Mouse (Mus musculus) stomach, embryonic 14.5 days (tissue): ENCODE data around the gene Tmprss9. TPM values are rescaled to one million over a fixed set of nuclear protein-coding genes. Genes with fewer than 3 reads are reported as not detected.

Experiments used
- ATAC-seq: fragments of 200-750 bp; cut with Nextera tagmentation; 2 replicates; pipeline ENCODE4 v1.8.0; 2017; ENCODE audit warnings: low read depth, moderate TSS enrichment; ENCODE audit not compliant: insufficient number of reproducible peaks, insufficient read depth, low FRiP score
- H3K27ac ChIP-seq: fragments of 300-500 bp; sonication (generic); 2 replicates; pipeline ENCODE4 v1.5.1; 2014; ENCODE audit warnings: mild to moderate bottlenecking, low read length, moderate library complexity, mixed read lengths
- H3K27me3 ChIP-seq: fragments of 300-500 bp; sonication (generic); 2 replicates; pipeline ENCODE4 v1.6.1; 2014; ENCODE audit warnings: low read length, control low read depth, mixed read lengths; ENCODE audit not compliant: control insufficient read depth, insufficient read depth
- H3K36me3 ChIP-seq: fragments of 300-500 bp; sonication (generic); 2 replicates; pipeline ENCODE4 v1.6.1; 2014; ENCODE audit warnings: mild to moderate bottlenecking, control low read depth, low read length, moderate library complexity, mixed read lengths; ENCODE audit not compliant: control insufficient read depth, insufficient read depth
- H3K4me1 ChIP-seq: fragments of 300-500 bp; sonication (generic); 2 replicates; pipeline ENCODE4 v1.6.1; 2014; ENCODE audit warnings: low read length, control low read depth, mixed read lengths; ENCODE audit not compliant: control insufficient read depth, insufficient read depth
- H3K4me2 ChIP-seq: fragments of 300-500 bp; sonication (generic); replicated peaks from 2 replicates; pipeline ENCODE4 v1.6.1; 2014; ENCODE audit warnings: low read depth, low read length, control low read depth
- H3K4me3 ChIP-seq: fragments of 300-500 bp; sonication (generic); 2 replicates; pipeline ENCODE4 v1.5.1; 2014; ENCODE audit warnings: low read depth, low read length, control low read depth
- H3K9ac ChIP-seq: fragments of 300-500 bp; sonication (generic); replicated peaks from 2 replicates; pipeline ENCODE4 v1.6.1; 2014; ENCODE audit warnings: low read depth, mild to moderate bottlenecking, control low read depth, low read length, moderate library complexity, mixed read lengths
- H3K9me3 ChIP-seq: fragments of 300-500 bp; sonication (generic); 2 replicates; pipeline ENCODE4 v1.6.1; 2016; ENCODE audit warnings: low read depth, low read length, control low read depth; ENCODE audit not compliant: control insufficient read depth
- WGBS: fragments of 180-500 bp; shearing (Covaris S2); extraction: QIAGEN DNeasy Blood & Tissue Kit; methylation state at CpG from one replicate; pipeline ENCODE4 v1.1.7; 2014; 5-methylcytosine and 5-hydroxymethylcytosine counted together
- polyA plus RNA-seq: library from polyadenylated mRNA; unstranded; fragments of >200 nt; fragmentation: Nextera tagmentation; extraction: Ambion mirVana; gene quantifications from 2 replicates; pipeline ENCODE4 v1.2.1, GENCODE M21; 2014

Gene Tmprss9
- polyA plus RNA-seq, 1 experiment from 2014 or later: 0.07 TPM

DNA sequence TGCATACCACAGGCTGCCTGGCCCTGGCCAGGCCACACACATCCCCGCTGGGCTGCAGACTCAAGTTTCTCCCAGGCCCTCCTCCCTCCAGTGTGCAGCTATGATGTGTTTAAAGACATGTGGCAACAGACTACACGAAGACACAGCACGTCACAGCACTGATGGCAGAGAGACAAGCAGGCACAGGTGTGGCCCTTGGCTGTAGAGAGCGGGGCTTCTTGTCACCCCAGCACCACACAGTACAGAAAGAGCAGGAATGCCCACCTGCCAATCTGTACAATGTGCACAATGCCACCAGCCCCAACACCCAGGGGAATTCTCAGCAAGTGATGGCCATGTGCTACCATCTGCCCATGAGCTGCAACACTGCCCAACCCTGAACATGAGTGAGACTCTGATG lies 39.7 kb downstream of the Tmprss9 start:
- no peak overlapping the region for H3K4me2 ChIP-seq
- no peaks in the 10 kb centered on the region for H3K4me1 ChIP-seq
- no peak overlapping the region for H3K27ac ChIP-seq
- H3K4me3 ChIP-seq: no peak overlapping the region
- no peaks in the 10 kb centered on the region for H3K9me3 ChIP-seq
- 95% methylated on average over 4 of the region's 4 CpGs for WGBS
- ATAC-seq: no peak
- no peak overlapping the region for H3K9ac ChIP-seq
- H3K27me3 ChIP-seq: no peaks in the 10 kb centered on the region
- H3K36me3 ChIP-seq: peaks cover 46% of the 10 kb centered on the region

DNA sequence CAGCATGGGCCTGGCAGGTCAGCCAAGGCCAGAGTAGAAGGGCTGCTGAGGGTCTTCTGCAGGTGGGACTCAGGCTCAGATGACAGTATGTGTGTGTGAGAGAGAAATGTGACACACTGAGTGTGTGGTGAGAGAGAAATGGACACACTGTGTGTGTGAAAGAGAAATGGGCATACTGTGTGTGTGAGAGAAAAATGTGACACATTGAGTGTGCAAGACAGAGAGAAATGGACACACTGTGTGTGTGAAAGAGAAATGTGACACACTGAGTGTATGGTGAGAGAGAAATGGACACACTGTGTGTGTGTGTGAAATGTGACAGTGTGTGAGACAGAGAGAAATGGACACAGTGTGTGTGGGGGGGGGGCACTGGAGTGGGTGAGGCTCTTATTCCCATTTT lies 40.2 kb downstream of the Tmprss9 start:
- no peak overlapping the region for H3K4me2 ChIP-seq
- no peak for ATAC-seq
- H3K27ac ChIP-seq: no peak overlapping the region
- H3K4me3 ChIP-seq: no peak overlapping the region
- no peak overlapping the region for H3K9ac ChIP-seq
- H3K9me3 ChIP-seq: no peaks in the 10 kb centered on the region
- no peaks in the 10 kb centered on the region; the same call in 1 of the 2 replicates for H3K4me1 ChIP-seq
- no peaks in the 10 kb centered on the region for H3K27me3 ChIP-seq
- peaks cover 46% of the 10 kb centered on the region for H3K36me3 ChIP-seq

DNA sequence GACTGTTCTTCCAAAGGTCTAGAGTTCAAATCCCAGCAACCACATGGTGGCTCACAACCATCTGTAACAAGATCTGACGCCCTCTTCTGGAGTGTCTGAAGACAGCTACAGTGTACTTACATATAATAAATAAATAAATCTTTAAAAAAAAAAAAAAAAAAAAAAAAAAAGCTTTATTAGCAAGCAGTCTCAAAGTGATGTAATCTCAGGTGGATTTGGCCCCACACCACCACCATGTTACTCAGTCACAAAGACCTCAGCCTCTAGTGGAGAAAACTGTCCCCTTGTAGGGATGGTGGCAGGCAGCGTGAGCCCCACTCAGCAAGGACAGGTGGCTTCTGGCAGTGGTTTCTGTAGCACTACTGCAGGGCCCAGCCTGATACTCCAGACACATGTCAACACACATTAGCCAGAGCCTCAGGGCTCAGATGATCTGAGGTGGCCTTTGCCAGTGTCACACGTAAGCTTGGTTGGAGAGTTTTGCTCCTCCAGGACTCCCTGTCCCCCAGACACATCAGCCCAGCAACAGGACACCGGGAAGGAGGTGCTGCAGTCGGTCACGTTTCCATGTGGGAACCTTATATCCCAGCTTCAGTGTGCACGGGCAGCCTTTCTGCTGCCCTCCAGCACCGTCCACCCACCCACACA lies 41.8 kb downstream of the Tmprss9 start:
- 92% methylated on average over 7 of the region's 8 CpGs for WGBS
- no peak overlapping the region for H3K4me3 ChIP-seq
- H3K9me3 ChIP-seq: no peaks in the 10 kb centered on the region
- no peak overlapping the region for H3K4me2 ChIP-seq
- no peaks in the 10 kb centered on the region for H3K27me3 ChIP-seq
- ATAC-seq: no peak
- no peak overlapping the region for H3K9ac ChIP-seq
- peaks cover 4% of the 10 kb centered on the region; the same call in 1 of the 2 replicates for H3K4me1 ChIP-seq
- no peak overlapping the region for H3K27ac ChIP-seq
- peaks cover 34% of the 10 kb centered on the region for H3K36me3 ChIP-seq

DNA sequence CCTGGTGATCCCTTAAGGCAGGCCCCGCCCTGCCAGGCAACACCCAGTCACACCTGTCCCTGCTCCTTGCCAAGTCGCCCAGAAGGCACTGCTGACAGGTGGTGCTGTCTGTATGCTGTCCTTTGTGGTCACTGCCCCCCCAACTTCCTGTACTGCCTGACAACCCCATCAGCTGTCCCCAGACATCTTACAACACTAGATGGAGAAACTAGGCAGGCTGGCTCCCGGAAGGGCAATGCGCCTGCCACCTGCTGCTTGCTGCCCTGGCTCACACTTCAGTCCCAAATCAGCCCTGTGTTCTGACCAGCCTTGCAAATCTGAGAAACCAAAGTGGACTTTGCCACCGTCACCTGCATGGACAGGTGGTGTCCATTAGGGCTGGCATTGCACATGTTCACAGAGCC lies 42.6 kb downstream of the Tmprss9 start:
- Histone ChIP-seq H3K4me3 (no peak overlapping the region), H3K9me3 (no peaks in the 10 kb centered on the region), H3K36me3 (peaks cover 27% of the 10 kb centered on the region), H3K27me3 (no peaks in the 10 kb centered on the region), H3K9ac (no peak overlapping the region), H3K4me2 (no peak overlapping the region), H3K4me1 (peaks cover 4% of the 10 kb centered on the region; the same call in 1 of the 2 replicates), H3K27ac (no peak overlapping the region)
- no peak for ATAC-seq
- WGBS: 80% methylated on average over 5 of the region's 5 CpGs

DNA sequence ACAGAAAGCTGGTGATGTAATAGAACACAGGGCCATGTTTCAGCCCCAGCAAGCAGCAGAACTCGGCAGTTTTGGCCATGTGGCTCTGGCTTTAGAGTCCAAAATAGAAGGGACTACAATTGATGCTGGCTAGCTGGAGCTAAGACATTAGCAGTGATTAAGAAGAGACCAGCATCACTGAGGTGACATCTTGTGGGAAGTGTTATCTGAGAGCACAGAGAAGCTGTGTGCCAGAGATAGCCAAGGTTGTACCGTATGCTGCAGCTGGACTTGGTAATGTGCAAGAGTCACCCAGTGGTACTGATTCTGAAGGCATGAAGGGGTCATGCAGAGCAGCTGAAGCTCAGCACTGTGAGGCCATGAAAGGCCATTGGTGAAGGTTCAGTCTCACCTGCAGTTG lies 43.6 kb downstream of the Tmprss9 start:
- no peak overlapping the region for H3K4me2 ChIP-seq

DNA sequence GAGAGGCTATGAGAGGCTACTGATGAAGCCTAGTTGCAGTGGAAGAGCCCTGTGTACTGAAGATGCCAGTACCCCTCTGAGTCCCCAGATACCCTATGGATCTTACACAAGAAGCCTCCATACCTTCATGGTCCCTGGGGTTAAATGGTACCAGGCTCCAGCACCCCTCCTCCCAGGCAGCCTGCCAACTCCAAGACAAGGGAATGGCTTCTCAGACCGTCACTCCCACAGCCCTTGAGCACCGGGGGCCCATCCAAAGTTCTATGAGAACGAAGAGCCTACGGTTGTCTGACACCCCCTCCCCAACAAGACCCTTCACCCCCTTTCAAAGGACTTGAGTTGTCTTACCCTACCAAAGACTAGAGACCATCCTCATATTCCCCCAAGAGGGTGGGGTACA lies 44.1 kb downstream of the Tmprss9 start:
- Histone ChIP-seq H3K4me2 (no peak overlapping the region), H3K4me1 (peaks cover 4% of the 10 kb centered on the region; the same call in 1 of the 2 replicates), H3K36me3 (peaks cover 16% of the 10 kb centered on the region; the same call in 1 of the 2 replicates), H3K27ac (no peak overlapping the region), H3K9me3 (no peaks in the 10 kb centered on the region), H3K27me3 (no peaks in the 10 kb centered on the region), H3K9ac (no peak overlapping the region), H3K4me3 (no peak overlapping the region)
- whole genome bisulfite sequencing: 85% methylated on average over 4 of the region's 4 CpGs
- ATAC-seq: no peak

More for the DNA sequence above, 43.6 kb downstream of the Tmprss9 start:
- Histone ChIP-seq H3K9ac (no peak overlapping the region), H3K4me3 (no peak overlapping the region), H3K4me1 (peaks cover 4% of the 10 kb centered on the region; the same call in 1 of the 2 replicates), H3K27me3 (no peaks in the 10 kb centered on the region), H3K36me3 (peaks cover 17% of the 10 kb centered on the region; the same call in 1 of the 2 replicates), H3K9me3 (no peaks in the 10 kb centered on the region), H3K27ac (no peak overlapping the region)
- ATAC-seq: no peak
- WGBS: 82% methylated on average over 2 of the region's 2 CpGs

DNA sequence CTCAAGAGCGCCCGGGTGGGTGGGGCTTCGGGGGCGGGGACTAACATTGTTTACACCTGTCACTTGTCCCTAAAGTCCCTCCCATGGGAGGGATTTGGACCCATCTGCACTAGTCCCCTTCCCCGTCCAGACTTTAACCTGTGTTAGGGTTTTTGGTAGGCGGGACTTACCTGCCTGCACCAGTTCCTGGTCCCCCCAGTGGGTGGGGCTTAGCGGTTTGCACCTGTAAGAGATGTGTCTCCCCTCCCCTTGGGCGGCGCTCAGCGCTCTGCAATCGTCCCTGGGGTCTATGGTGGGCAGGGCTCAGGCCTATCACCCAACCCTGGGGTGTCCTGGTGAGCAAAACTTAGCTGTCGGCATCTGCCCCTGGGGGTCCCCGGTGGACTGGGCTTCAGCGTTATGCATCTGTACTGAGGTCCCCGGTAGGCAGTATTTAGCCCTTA lies 45.7 kb downstream of the Tmprss9 start:
- Histone ChIP-seq H3K27me3 (no peaks in the 10 kb centered on the region), H3K4me2 (peak overlapping the region; percentile 89), H3K9ac (peak overlapping the region; percentile 67), H3K9me3 (no peaks in the 10 kb centered on the region), H3K27ac (peak overlapping the region; percentile 71; the same call in 1 of the 2 replicates), H3K4me1 (peaks cover 4% of the 10 kb centered on the region; the same call in 1 of the 2 replicates), H3K4me3 (peak overlapping the region; percentile 95), H3K36me3 (peaks cover 11% of the 10 kb centered on the region; the same call in 1 of the 2 replicates)
- WGBS: 1% methylated on average over 15 of the region's 15 CpGs
- ATAC-seq: peak; percentile 51

DNA sequence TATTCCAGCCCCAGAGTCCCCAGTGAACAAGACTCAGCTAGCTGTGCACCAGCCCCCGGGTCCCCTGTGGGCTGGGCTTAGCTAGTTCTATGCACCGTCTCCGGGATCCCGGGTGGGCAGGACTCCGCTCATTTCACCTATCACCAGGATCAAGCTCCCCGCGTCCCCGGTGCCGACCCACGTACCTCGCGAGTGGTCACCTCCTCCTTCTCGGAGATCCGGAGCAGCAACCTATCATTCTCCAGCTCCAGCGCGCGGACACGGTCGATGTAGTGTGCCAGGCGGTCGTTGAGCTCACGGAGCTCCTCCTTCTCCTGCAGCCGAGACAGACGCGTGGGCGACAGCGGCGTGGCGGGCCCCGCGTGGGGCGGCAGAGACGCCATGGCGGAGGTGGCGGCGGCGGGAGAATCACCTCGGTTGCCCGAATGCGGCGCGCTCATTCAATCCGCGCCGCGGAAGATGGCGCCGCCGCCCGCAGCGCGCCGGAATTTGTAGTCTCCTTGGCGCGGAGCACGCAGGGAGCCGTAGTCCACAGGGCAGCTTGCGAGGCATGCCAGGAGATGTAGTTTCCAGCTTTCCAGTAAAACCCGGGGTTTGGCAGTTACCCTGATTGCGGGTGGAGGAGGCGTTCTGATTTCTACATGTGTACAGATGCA lies 46.3 kb downstream of the Tmprss9 start, which contains the start of gene Lmnb2:
Lmnb2 (minus strand) TSS at position 467 of the 656 bp plus-strand sequence.
- Histone ChIP-seq H3K4me2 (peak within 1 kb of the TSS; percentile 89), H3K36me3 (peaks cover 11% of the 10 kb centered on the region; the same call in 1 of the 2 replicates), H3K4me3 (peak within 1 kb of the TSS; percentile 95), H3K9ac (peak within 1 kb of the TSS; percentile 67), H3K9me3 (no peaks in the 10 kb centered on the region), H3K27ac (peak within 1 kb of the TSS; percentile 71; the same call in 1 of the 2 replicates), H3K27me3 (no peaks in the 10 kb centered on the region), H3K4me1 (peaks cover 4% of the 10 kb centered on the region; the same call in 1 of the 2 replicates)
- ATAC-seq: peak; percentile 38; the same call in 1 of the 2 replicates
- WGBS: under 1% methylated on average over 56 of the region's 61 CpGs
